ENCODE assay signal across 9 mouse cellular contexts in the genomic region with DNA sequence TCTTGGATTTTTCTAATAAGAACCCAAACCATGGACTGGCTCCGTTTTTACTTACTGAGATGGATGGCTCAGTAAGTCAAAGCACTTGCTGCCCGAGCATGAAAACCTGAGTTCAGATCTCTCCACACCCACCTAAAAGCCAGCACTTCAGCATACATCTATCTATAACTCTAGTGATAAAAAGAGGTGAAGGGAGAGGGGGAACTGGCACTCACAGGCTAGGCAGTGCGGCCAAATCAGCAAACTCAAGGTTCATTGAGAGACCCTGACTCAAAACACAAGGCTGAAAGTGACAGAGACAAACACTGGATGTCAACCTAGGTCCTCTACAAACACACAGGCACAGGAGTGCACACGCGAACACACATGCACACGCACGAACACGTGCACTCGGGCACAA. TPM values are rescaled to one million over a fixed set of nuclear protein-coding genes. Genes with fewer than 3 reads are reported as not detected.
DNase-seq lines count a peak whose midpoint lies in the region; ATAC-seq and TF ChIP-seq lines count a peak whose summit lies in the region.
"Had no signal": no experiment of that assay in that cellular context is flagged by ENCODE, and none has a peak within 500 bp of the region (broad histone marks: within the 10 kb centered on the region; RNA-seq: fewer than 3 reads in every experiment).

No protein-coding gene starts in this region.

- no peak for TF ChIP-seq CTCF in stomach, postnatal 0 days (IDR thresholded peaks at IDR 0.05; ENCODE audit: low read depth)

- no peaks in the 10 kb centered on the region; the same call in 1 of the 2 replicates for H3K27me3 ChIP-seq in erythroblast, embryonic 14.5 days (ENCODE audit: control insufficient read depth)
- no peaks in the 10 kb centered on the region for H3K27me3 ChIP-seq in lung, embryonic 15.5 days
- H3K27me3 ChIP-seq in liver, embryonic 12.5 days (replicated peaks): no peaks in the 10 kb centered on the region
- H3K27me3 ChIP-seq in stomach, postnatal 0 days (ENCODE audit: control insufficient read depth, insufficient read depth, low read length): no peaks in the 10 kb centered on the region

- H3K9me3 ChIP-seq in erythroblast, embryonic 14.5 days (ENCODE audit: control insufficient read depth, low read length): no peaks in the 10 kb centered on the region
- no peaks in the 10 kb centered on the region for H3K9me3 ChIP-seq in lung, embryonic 15.5 days
- H3K9me3 ChIP-seq in liver, embryonic 12.5 days (replicated peaks): no peaks in the 10 kb centered on the region
- H3K9me3 ChIP-seq in stomach, postnatal 0 days (ENCODE audit: control insufficient read depth, low read length): no peaks in the 10 kb centered on the region

- H3K27ac ChIP-seq in lung, embryonic 15.5 days: no peak overlapping the region
- no peak overlapping the region for H3K27ac ChIP-seq in liver, embryonic 12.5 days
- no peak overlapping the region for H3K27ac ChIP-seq in stomach, postnatal 0 days (replicated peaks)

- TF ChIP-seq EP300 in stomach, postnatal 0 days (optimal IDR thresholded peaks at IDR 0.05): no peak

- no peak for ATAC-seq in erythroblast, adult 5-6 weeks (replicated peaks; ENCODE audit: low FRiP score, poor library complexity, severe bottlenecking)
- no peak for ATAC-seq in lung, embryonic 15.5 days (ENCODE audit: borderline replicate concordance, extremely low read depth, low FRiP score, low TSS enrichment)
- no peak for ATAC-seq in liver, embryonic 12.5 days
- ATAC-seq in stomach, postnatal 0 days (ENCODE audit: low FRiP score, low TSS enrichment): no peak

- DNase-seq in lung, postnatal 14 days: no peak
- no peak for DNase-seq in stomach, postnatal 0 days (ENCODE audit: low spot score)
- DNase-seq in adrenal gland, postnatal 10 days: no peak
- no peak for DNase-seq in frontal cortex, postnatal 14 days (ENCODE audit: low spot score in 2 of 2)
- DNase-seq: kidney, adult 11 months had no signal

- no peak overlapping the region for H3K9ac ChIP-seq in lung, embryonic 15.5 days
- no peak overlapping the region for H3K9ac ChIP-seq in liver, embryonic 12.5 days
- H3K9ac ChIP-seq in stomach, postnatal 0 days (ENCODE audit: low read length): no peak overlapping the region

- H3K36me3 ChIP-seq in erythroblast, embryonic 14.5 days (ENCODE audit: control insufficient read depth): peaks cover 18% of the 10 kb centered on the region
- H3K36me3 ChIP-seq in lung, embryonic 15.5 days: 0 out of 2 replicates have a peak, but pooled peaks cover 5% of the 10 kb centered on the region
- peaks cover 14% of the 10 kb centered on the region for H3K36me3 ChIP-seq in liver, embryonic 12.5 days
- no peaks in the 10 kb centered on the region for H3K36me3 ChIP-seq in stomach, postnatal 0 days (ENCODE audit: control insufficient read depth, insufficient read depth, low read length)

- peak overlapping the region; percentile 95 for H3K4me3 ChIP-seq in erythroblast, embryonic 14.5 days (replicated peaks)
- no peak overlapping the region for H3K4me3 ChIP-seq in lung, embryonic 15.5 days
- no peak overlapping the region for H3K4me3 ChIP-seq in liver, embryonic 12.5 days
- H3K4me3 ChIP-seq in stomach, postnatal 0 days (ENCODE audit: low read depth, low read length): no peak overlapping the region; the same call in 1 of the 2 replicates

- peaks cover 41% of the 10 kb centered on the region for H3K4me1 ChIP-seq in erythroblast, embryonic 14.5 days (ENCODE audit: control insufficient read depth)
- peaks cover 18% of the 10 kb centered on the region for H3K4me1 ChIP-seq in lung, embryonic 15.5 days
- peaks cover 46% of the 10 kb centered on the region for H3K4me1 ChIP-seq in liver, embryonic 12.5 days
- H3K4me1 ChIP-seq in stomach, postnatal 0 days (replicated peaks; ENCODE audit: control insufficient read depth, insufficient read depth): peaks cover 14% of the 10 kb centered on the region; the same call in 1 of the 2 replicates

- 92% methylated on average over 9 of the region's 9 CpGs for WGBS in lung, embryonic 15.5 days
- 85% methylated on average over 9 of the region's 9 CpGs for WGBS in liver, embryonic 12.5 days (ENCODE audit: insufficient replicate concordance)
- 90% methylated on average over 9 of the region's 9 CpGs for WGBS in stomach, postnatal 0 days

- peak overlapping the region; percentile 85; the same call in 1 of the 2 replicates for H3K4me2 ChIP-seq in lung, embryonic 15.5 days
- peak overlapping the region; percentile 90 for H3K4me2 ChIP-seq in liver, embryonic 12.5 days
- peak overlapping the region; percentile 89; the same call in 1 of the 2 replicates for H3K4me2 ChIP-seq in stomach, postnatal 0 days (replicated peaks; ENCODE audit: low read depth)

RNA-seq across cellular contexts. Expression of gene Insr, which starts 2.2 kb away (rescaled TPM):
- polyA plus RNA-seq in erythroblast, embryonic 14.5 days (2012): 0.05 and 0.16 TPM in 2 replicates
- total RNA-seq in erythroblast, adult 5-6 weeks (2015; ENCODE audit: low replicate concordance): 13.6 and 21.7 TPM in 2 replicates
- total RNA-seq in erythroblast, adult 5-6 weeks (2017; ENCODE audit: low replicate concordance): 8.3 and 13.1 TPM in 2 replicates
- polyA plus RNA-seq in lung, embryonic 15.5 days (2015; fragmentation: Nextera tagmentation; extraction: Ambion mirVana): 34.8 and 38.8 TPM in 2 replicates
- 18.1 and 20.1 TPM in 2 replicates for polyA plus RNA-seq in liver, embryonic 12.5 days (2016; fragmentation: Nextera tagmentation; extraction: Ambion mirVana)
- polyA plus RNA-seq in stomach, postnatal 0 days (2015; fragmentation: Nextera tagmentation; extraction: Ambion mirVana): 20.9 and 24.2 TPM in 2 replicates
- 100 to 1,000 TPM; 100 to 108 TPM for total RNA-seq in adrenal gland, postnatal 10 days (2021)

Comparison
In these comparisons a context has a peak if more than half of its experiments do, and no peak if none do; other contexts are left out.
1. RNA of gene Insr, which starts 2.2 kb away (polyA plus RNA-seq): 34.8 to 38.8 TPM in lung, embryonic 15.5 days, 20.9 to 24.2 TPM in stomach, postnatal 0 days and 18.1 to 20.1 TPM in liver, embryonic 12.5 days; 0.05 to 0.16 TPM in erythroblast, embryonic 14.5 days; every median in the first group is over 10 times any median in the second.
2. Peak in every context shown above with its lines, with median percentiles within 50 percentile points of each other: H3K4me2 ChIP-seq.